Mouse (Mus musculus) heart, embryonic 11.5 days (tissue): ENCODE measurements around the gene Cd28. TPM values are rescaled to one million over a fixed set of nuclear protein-coding genes. Genes with fewer than 3 reads are reported as not detected.

Experiments
- ATAC-seq: fragments of 200-750 bp; cut with Nextera tagmentation; replicated peaks from 2 replicates; pipeline ENCODE4 v1.8.0; 2017; ENCODE audit warnings: moderate library complexity; ENCODE audit not compliant: insufficient number of reproducible peaks, low FRiP score, low TSS enrichment
- H3K27ac ChIP-seq: fragments of 300-500 bp; sonication (generic); 2 replicates; pipeline ENCODE4 v1.5.1; 2014; ENCODE audit warnings: mild to moderate bottlenecking, low read depth, low read length
- H3K27me3 ChIP-seq: fragments of 300-500 bp; sonication (generic); 2 replicates; pipeline ENCODE4 v1.6.1; 2014; ENCODE audit warnings: mild to moderate bottlenecking, low read length, mixed read lengths; ENCODE audit not compliant: control insufficient read depth, insufficient read depth
- H3K36me3 ChIP-seq: fragments of 300-500 bp; sonication (generic); 2 replicates; pipeline ENCODE4 v1.6.1; 2014; ENCODE audit warnings: mild to moderate bottlenecking, low read length, moderate library complexity, mixed read lengths; ENCODE audit not compliant: control insufficient read depth, insufficient read depth
- H3K4me1 ChIP-seq: fragments of 300-500 bp; sonication (generic); 2 replicates; pipeline ENCODE4 v1.6.1; 2014; ENCODE audit warnings: low read length; ENCODE audit not compliant: control insufficient read depth, insufficient read depth
- H3K4me2 ChIP-seq: fragments of 300-500 bp; sonication (generic); 2 replicates; pipeline ENCODE4 v1.6.1; 2014; ENCODE audit warnings: mild to moderate bottlenecking, moderate library complexity
- H3K4me3 ChIP-seq: fragments of 300-500 bp; sonication (generic); 2 replicates; pipeline ENCODE4 v1.5.1; 2014; ENCODE audit warnings: low read depth, low read length
- H3K9ac ChIP-seq: fragments of 300-500 bp; sonication (generic); 2 replicates; pipeline ENCODE4 v1.6.1; 2014; ENCODE audit warnings: mild to moderate bottlenecking, low read depth, low read length, moderate library complexity
- H3K9me3 ChIP-seq: fragments of 300-500 bp; sonication (generic); replicated peaks from 2 replicates; pipeline ENCODE4 v1.6.1; 2016; ENCODE audit warnings: low read length; ENCODE audit not compliant: control insufficient read depth
- WGBS: fragments of 180-500 bp; shearing (Covaris S2); extraction: QIAGEN DNeasy Blood & Tissue Kit; methylation state at CpG from one replicate; pipeline ENCODE4 v1.1.7; 2014; ENCODE audit not compliant: insufficient replicate concordance; 5-methylcytosine and 5-hydroxymethylcytosine counted together
- polyA plus RNA-seq: library from polyadenylated mRNA; unstranded; fragments of >200 nt; fragmentation: Nextera tagmentation; extraction: Ambion mirVana; gene quantifications from 2 replicates; pipeline ENCODE4 v1.2.1, GENCODE M21; 2014

The Cd28 gene
- polyA plus RNA-seq, 1 experiment from 2014 or later = 0.07 TPM

- H3K27ac ChIP-seq = peak overlapping the region; percentile 35; the same call in 1 of the 2 replicates
- H3K4me1 ChIP-seq = 0 out of 2 replicates have a peak, but pooled peaks cover 9% of the 10 kb centered on the region
- no peaks in the 10 kb centered on the region for H3K36me3 ChIP-seq
- 72% methylated on average over 7 of the region's 7 CpGs for WGBS
- no peak overlapping the region for H3K4me2 ChIP-seq
- H3K4me3 ChIP-seq = no peak overlapping the region
- H3K9me3 ChIP-seq = no peaks in the 10 kb centered on the region
- no peaks in the 10 kb centered on the region for H3K27me3 ChIP-seq
- no peak overlapping the region for H3K9ac ChIP-seq
- ATAC-seq = no peak
These were observed 29.1 kb downstream of the Cd28 start for GRCm38 (mm10) chr1:60745664-60746063.

DNA sequence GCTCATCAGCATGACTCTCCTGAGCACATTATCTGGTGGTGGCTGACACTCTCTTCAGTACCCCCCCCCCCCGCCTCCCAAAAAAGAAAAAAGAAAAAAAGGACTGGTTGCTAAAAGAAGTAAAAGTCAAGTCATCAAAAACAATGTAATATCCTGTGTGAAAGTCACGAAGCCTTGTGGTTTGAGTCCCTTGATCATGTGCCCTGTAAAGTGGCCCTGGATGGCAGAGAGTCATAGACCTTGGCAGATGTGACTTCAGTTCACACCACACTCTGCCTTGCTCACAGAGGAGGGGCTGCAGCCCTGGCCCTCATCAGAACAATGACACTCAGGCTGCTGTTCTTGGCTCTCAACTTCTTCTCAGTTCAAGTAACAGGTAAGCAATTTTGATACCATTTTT lies 29.6 kb downstream of the Cd28 start:
- WGBS = 62% methylated on average over 2 of the region's 2 CpGs
- Histone ChIP-seq H3K9ac (no peak overlapping the region), H3K4me2 (no peak overlapping the region), H3K27me3 (no peaks in the 10 kb centered on the region), H3K4me1 (0 out of 2 replicates have a peak, but pooled peaks cover 9% of the 10 kb centered on the region), H3K36me3 (no peaks in the 10 kb centered on the region), H3K4me3 (no peak overlapping the region), H3K27ac (no peak overlapping the region), H3K9me3 (no peaks in the 10 kb centered on the region)
- ATAC-seq = no peak

DNA sequence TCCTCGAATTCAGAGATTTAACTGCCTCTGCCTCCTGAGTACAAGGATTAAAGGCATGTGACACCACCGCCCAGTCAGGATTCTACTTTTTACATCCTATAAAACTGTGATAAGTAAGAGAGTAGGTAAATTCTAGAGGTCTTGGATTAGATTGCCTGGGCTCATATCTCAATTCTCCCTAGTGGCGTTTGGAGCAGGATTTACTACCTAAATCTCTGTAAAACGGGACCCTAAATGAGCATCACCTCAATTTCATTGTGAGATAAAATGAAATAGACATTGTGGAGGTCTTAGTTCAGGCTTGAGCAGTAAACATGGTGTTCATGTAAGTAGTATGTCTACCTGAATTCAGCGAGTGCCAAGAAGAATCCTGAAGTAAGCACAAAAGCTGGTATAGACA lies 30.3 kb downstream of the Cd28 start:
- H3K27ac ChIP-seq = no peak overlapping the region
- no peaks in the 10 kb centered on the region for H3K27me3 ChIP-seq
- H3K4me1 ChIP-seq = 0 out of 2 replicates have a peak, but pooled peaks cover 9% of the 10 kb centered on the region
- no peaks in the 10 kb centered on the region for H3K36me3 ChIP-seq
- H3K4me3 ChIP-seq = no peak overlapping the region
- no peak overlapping the region for H3K4me2 ChIP-seq
- H3K9ac ChIP-seq = no peak overlapping the region
- no peak for ATAC-seq
- no peaks in the 10 kb centered on the region for H3K9me3 ChIP-seq
- 75% methylated on average over 5 of the region's 5 CpGs for WGBS

GRCm38 (mm10) chr1:60748286-60748685 lies 31.7 kb downstream of the Cd28 start:
- H3K4me2 ChIP-seq = no peak overlapping the region
- no peak overlapping the region for H3K9ac ChIP-seq
- ATAC-seq = no peak
- H3K9me3 ChIP-seq = no peaks in the 10 kb centered on the region
- 88% methylated on average over 1 of the region's 1 CpGs for WGBS
- no peaks in the 10 kb centered on the region for H3K27me3 ChIP-seq
- no peaks in the 10 kb centered on the region for H3K36me3 ChIP-seq
- no peak overlapping the region for H3K27ac ChIP-seq
- H3K4me3 ChIP-seq = no peak overlapping the region
- 0 out of 2 replicates have a peak, but pooled peaks cover 9% of the 10 kb centered on the region for H3K4me1 ChIP-seq

DNA sequence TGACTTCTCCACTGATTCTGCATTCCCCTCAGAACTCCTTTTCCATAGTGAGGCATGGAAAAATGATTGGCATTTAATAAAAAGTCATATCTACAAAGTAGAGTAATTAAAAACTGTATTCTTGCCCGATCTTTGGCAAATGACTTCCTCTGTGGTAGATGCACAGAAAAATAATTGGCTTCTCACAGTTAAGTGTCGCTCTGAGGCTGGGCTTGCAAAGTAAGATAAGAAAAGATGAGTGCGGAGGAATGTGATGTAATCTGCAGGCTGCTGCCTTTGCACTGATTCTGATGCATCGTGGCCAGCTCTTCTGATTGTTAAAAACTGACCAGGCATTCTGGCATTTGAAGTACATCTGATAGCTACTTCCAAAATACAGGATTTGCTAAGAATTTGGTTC lies 32.3 kb downstream of the Cd28 start:
- Histone ChIP-seq H3K9me3 (no peaks in the 10 kb centered on the region), H3K36me3 (no peaks in the 10 kb centered on the region), H3K4me1 (0 out of 2 replicates have a peak, but pooled peaks cover 9% of the 10 kb centered on the region), H3K9ac (no peak overlapping the region), H3K27me3 (no peaks in the 10 kb centered on the region), H3K27ac (no peak overlapping the region), H3K4me3 (no peak overlapping the region), H3K4me2 (no peak overlapping the region)
- 35% methylated on average over 4 of the region's 4 CpGs for WGBS
- ATAC-seq = no peak

DNA sequence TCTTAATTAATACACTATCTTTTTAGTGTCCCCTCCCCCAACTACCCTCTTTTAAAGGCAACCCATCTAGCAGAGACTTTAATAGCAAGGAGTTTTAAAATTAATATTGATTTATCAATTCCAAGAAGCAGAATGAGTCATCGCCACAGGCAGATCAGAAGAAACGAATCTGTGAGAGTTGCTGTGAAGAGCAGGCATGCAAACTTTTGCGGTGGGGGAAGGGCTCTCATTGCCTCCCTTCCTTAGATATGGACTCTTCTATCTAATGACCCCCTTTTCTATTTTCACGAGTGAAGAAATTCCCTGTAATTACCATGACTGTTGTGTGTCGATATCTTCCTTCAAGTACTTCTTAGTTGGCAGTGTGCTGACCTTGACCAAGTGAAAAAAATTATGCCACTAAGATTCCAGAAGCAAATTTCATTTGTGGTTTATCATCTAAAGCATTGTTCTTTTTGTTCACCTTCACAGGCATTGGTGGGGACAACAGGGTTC lies 32.8 kb downstream of the Cd28 start:
- H3K9ac ChIP-seq = no peak overlapping the region
- H3K4me1 ChIP-seq = 0 out of 2 replicates have a peak, but pooled peaks cover 9% of the 10 kb centered on the region
- no peak overlapping the region for H3K27ac ChIP-seq
- H3K4me2 ChIP-seq = no peak overlapping the region
- no peaks in the 10 kb centered on the region for H3K9me3 ChIP-seq
- H3K4me3 ChIP-seq = no peak overlapping the region
- 59% methylated on average over 5 of the region's 5 CpGs for WGBS
- H3K27me3 ChIP-seq = no peaks in the 10 kb centered on the region
- ATAC-seq = no peak
- H3K36me3 ChIP-seq = no peaks in the 10 kb centered on the region

- H3K4me3 ChIP-seq = no peak overlapping the region
- 75% methylated on average over 6 of the region's 6 CpGs for WGBS
- H3K4me1 ChIP-seq = 0 out of 2 replicates have a peak, but pooled peaks cover 9% of the 10 kb centered on the region
- H3K9me3 ChIP-seq = no peaks in the 10 kb centered on the region
- no peaks in the 10 kb centered on the region for H3K36me3 ChIP-seq
- ATAC-seq = no peak
- no peak overlapping the region for H3K4me2 ChIP-seq
- H3K27ac ChIP-seq = no peak overlapping the region
- H3K9ac ChIP-seq = no peak overlapping the region
- H3K27me3 ChIP-seq = no peaks in the 10 kb centered on the region
These were observed 33.7 kb downstream of the Cd28 start for GRCm38 (mm10) chr1:60750201-60750765.

GRCm38 (mm10) chr1:60751011-60751410 lies 34.4 kb downstream of the Cd28 start:
- H3K27me3 ChIP-seq = no peaks in the 10 kb centered on the region
- ATAC-seq = no peak
- H3K4me2 ChIP-seq = no peak overlapping the region
- 84% methylated on average over 4 of the region's 4 CpGs for WGBS
- no peaks in the 10 kb centered on the region for H3K9me3 ChIP-seq
- no peak overlapping the region for H3K27ac ChIP-seq
- 0 out of 2 replicates have a peak, but pooled peaks cover 9% of the 10 kb centered on the region for H3K4me1 ChIP-seq
- no peak overlapping the region for H3K9ac ChIP-seq
- no peak overlapping the region for H3K4me3 ChIP-seq
- H3K36me3 ChIP-seq = no peaks in the 10 kb centered on the region

GRCm38 (mm10) chr1:60752986-60753385 lies 36.4 kb downstream of the Cd28 start:
- Histone ChIP-seq H3K9ac (no peak overlapping the region), H3K27me3 (no peaks in the 10 kb centered on the region), H3K4me1 (0 out of 2 replicates have a peak, but pooled peaks cover 7% of the 10 kb centered on the region), H3K27ac (no peak overlapping the region), H3K36me3 (no peaks in the 10 kb centered on the region), H3K4me3 (no peak overlapping the region), H3K9me3 (no peaks in the 10 kb centered on the region), H3K4me2 (no peak overlapping the region)
- ATAC-seq = no peak
- 69% methylated on average over 1 of the region's 1 CpGs for whole genome bisulfite sequencing
